Mouse (Mus musculus): Measurements from ENCODE around the gene Tmprss15. TPM values are rescaled to one million over a fixed set of nuclear protein-coding genes. Genes with fewer than 3 reads are reported as not detected.
A peak's percentile ranks its signal among the peaks of the same experiment; 100 is the strongest.

Tmprss15 gene
- polyA plus RNA-seq, 1 experiment from 2014 or later = not detected

DNA sequence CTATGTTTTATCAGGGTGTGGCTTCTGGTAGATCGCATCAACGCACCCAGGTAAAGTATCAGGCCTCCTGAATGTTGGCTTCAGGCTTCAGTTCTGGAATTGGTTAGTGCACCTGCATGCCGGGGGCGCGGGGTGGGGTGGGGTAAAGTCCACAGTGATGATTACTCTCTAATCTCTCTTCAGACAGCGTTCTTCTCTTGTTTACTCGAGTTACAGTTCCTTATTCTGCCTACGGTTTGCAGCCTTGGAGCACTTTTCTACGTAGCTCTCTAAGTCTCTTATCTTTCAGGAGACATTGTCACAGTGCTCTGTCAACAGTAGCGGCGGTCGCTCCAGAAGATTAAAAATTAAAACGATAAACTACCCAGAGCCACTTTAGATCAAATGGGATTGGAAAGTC is 116.8 kb downstream of the Tmprss15 start:
- H3K27me3 ChIP-seq (replicated peaks; ENCODE audit: insufficient read depth, low read length) = no peaks in the 10 kb centered on the region
- ATAC-seq = no peak
- no peaks in the 10 kb centered on the region for H3K9me3 ChIP-seq (ENCODE audit: low read length)
- no peak overlapping the region for H3K27ac ChIP-seq (ENCODE audit: low read length)
- no peaks in the 10 kb centered on the region for H3K4me1 ChIP-seq (ENCODE audit: insufficient read depth, low read depth, low read length)
- no peaks in the 10 kb centered on the region for H3K36me3 ChIP-seq (ENCODE audit: insufficient read depth, low read length)
- no peak overlapping the region for H3K9ac ChIP-seq (replicated peaks; ENCODE audit: low read depth)
- 59% methylated on average over 13 of the region's 13 CpGs for WGBS
- no peak overlapping the region for H3K4me3 ChIP-seq (ENCODE audit: low read depth, low read length)
- no peak for DNase-seq (ENCODE audit: low spot score)
- no peak overlapping the region for H3K4me2 ChIP-seq (replicated peaks; ENCODE audit: low read depth, low read length)
- no peak for TF ChIP-seq EP300 (IDR thresholded peaks at IDR 0.05)
- TF ChIP-seq CTCF (IDR thresholded peaks at IDR 0.05) = no peak

DNA sequence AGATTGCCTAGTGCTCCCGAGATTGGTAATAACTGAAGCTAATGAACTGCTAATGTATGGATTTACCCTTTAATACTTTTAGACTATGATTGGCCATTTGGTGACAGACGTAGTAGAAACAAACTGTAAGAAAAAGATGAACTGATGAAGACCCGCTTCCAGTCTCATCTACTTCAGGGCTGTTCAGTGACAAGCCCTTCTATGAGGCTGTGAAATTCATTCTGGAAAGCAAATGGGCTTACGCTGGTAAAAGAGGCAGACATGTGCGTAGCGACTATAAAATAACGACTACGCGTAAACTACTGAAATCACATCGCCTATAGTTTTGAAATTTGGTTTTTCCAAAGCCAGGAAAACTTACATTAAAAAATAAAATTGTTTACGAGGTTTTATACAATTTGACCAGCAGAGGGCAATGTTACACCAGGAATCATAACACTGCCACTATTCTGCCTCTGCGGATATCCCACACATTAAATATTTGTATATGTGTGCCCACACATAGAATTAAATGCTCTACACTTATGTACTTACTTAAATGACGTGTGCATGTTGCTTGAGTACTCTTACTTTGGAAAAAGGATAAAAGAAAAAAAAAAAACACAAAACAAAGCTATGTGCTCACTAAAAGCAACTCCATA is 121.7 kb downstream of the Tmprss15 start:
- H3K4me2 ChIP-seq (replicated peaks; ENCODE audit: low read depth, low read length) = no peak overlapping the region
- no peaks in the 10 kb centered on the region for H3K27me3 ChIP-seq (replicated peaks; ENCODE audit: insufficient read depth, low read length)
- H3K27ac ChIP-seq (ENCODE audit: low read length) = no peak overlapping the region
- no peak overlapping the region for H3K4me3 ChIP-seq (ENCODE audit: low read depth, low read length)
- no peaks in the 10 kb centered on the region for H3K9me3 ChIP-seq (ENCODE audit: low read length)
- peak; percentile 62 for TF ChIP-seq CTCF (IDR thresholded peaks at IDR 0.05)
- no peak for TF ChIP-seq EP300 (IDR thresholded peaks at IDR 0.05)
- no peak overlapping the region for H3K9ac ChIP-seq (replicated peaks; ENCODE audit: low read depth)
- no peak for ATAC-seq
- DNase-seq (ENCODE audit: low spot score) = peak; percentile 54
- H3K4me1 ChIP-seq (ENCODE audit: insufficient read depth, low read depth, low read length) = no peaks in the 10 kb centered on the region
- WGBS = 25% methylated on average over 13 of the region's 13 CpGs
- no peaks in the 10 kb centered on the region for H3K36me3 ChIP-seq (ENCODE audit: insufficient read depth, low read length)

DNA sequence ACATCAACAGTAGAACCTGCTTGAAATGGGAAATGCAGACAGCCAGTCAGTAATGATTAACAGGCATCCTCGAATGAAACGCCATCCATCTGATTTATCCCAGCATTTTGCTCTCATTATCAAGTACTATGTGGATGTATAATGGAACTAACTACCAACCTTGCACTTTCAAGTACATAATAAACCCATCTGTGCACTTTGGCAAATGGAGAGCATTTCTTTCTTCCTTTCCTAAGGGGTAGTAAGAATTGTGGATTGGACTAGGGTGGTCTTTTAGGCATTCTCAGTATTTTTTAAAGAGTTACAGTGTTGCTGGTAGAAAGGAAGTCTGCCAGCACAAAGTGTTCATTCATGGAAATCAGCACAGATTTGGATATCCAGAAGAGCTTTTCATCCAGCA is 133.5 kb downstream of the Tmprss15 start:
- no peak for DNase-seq (ENCODE audit: low spot score)
- Histone ChIP-seq H3K36me3 (ENCODE audit: insufficient read depth, low read length) (no peaks in the 10 kb centered on the region), H3K4me3 (ENCODE audit: low read depth, low read length) (no peak overlapping the region), H3K9ac (replicated peaks; ENCODE audit: low read depth) (no peak overlapping the region), H3K4me1 (ENCODE audit: insufficient read depth, low read depth, low read length) (no peaks in the 10 kb centered on the region), H3K4me2 (replicated peaks; ENCODE audit: low read depth, low read length) (no peak overlapping the region), H3K27me3 (replicated peaks; ENCODE audit: insufficient read depth, low read length) (no peaks in the 10 kb centered on the region), H3K27ac (ENCODE audit: low read length) (no peak overlapping the region), H3K9me3 (ENCODE audit: low read length) (no peaks in the 10 kb centered on the region)
- ATAC-seq = no peak
- TF ChIP-seq CTCF (IDR thresholded peaks at IDR 0.05) (no peak), EP300 (IDR thresholded peaks at IDR 0.05) (no peak)
- WGBS = 56% methylated on average over 2 of the region's 2 CpGs

DNA sequence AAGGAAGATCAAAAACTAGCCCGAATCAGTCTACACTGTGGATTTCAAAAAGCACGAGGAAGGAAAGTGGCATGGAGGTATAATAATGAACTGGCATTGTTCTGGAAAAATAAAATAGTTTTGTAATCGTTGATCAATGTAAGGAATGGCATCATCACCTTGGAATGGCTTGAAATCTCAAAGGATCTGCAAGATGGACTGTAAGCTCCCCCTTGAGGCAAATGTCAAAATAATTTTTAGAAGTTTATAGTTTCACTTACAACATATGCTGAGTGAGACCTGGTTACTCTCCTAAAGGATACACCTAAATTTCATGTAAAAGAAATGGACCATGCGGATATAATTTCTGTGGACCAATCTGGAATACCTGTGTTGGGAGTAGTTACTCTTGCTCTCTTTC is 140.5 kb downstream of the Tmprss15 start:
- Histone ChIP-seq H3K4me3 (ENCODE audit: low read depth, low read length) (no peak overlapping the region), H3K9ac (replicated peaks; ENCODE audit: low read depth) (no peak overlapping the region), H3K4me2 (replicated peaks; ENCODE audit: low read depth, low read length) (no peak overlapping the region), H3K9me3 (ENCODE audit: low read length) (no peaks in the 10 kb centered on the region), H3K4me1 (ENCODE audit: insufficient read depth, low read depth, low read length) (no peaks in the 10 kb centered on the region), H3K27me3 (replicated peaks; ENCODE audit: insufficient read depth, low read length) (no peaks in the 10 kb centered on the region), H3K36me3 (ENCODE audit: insufficient read depth, low read length) (no peaks in the 10 kb centered on the region), H3K27ac (ENCODE audit: low read length) (no peak overlapping the region)
- TF ChIP-seq CTCF (IDR thresholded peaks at IDR 0.05) = peak; percentile 54
- TF ChIP-seq EP300 (IDR thresholded peaks at IDR 0.05) = no peak
- 66% methylated on average over 4 of the region's 4 CpGs for WGBS
- DNase-seq (ENCODE audit: low spot score) (peak; percentile 55), ATAC-seq (no peak)

DNA sequence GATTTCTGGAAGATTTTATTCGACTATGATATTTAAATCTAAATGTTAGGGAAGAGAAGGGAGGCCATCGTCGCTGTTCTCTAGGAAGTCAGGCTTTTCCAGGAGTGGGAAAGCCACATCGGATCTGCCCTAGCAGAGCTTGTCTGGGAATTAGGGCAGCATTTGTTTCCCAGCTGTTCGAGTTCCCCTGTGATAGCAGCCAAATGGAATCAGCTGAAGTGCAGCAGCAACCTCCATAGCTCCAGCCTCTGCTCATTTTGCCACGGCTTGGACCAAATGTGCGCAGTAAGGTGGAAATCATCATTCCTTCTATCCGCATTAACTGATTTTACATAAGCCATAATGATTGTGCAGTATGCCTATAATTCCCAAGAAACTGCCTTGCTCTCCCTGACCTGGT is 153.1 kb downstream of the Tmprss15 start:
- H3K9me3 ChIP-seq (ENCODE audit: low read length) = no peaks in the 10 kb centered on the region
- no peak overlapping the region for H3K4me2 ChIP-seq (replicated peaks; ENCODE audit: low read depth, low read length)
- ATAC-seq (no peak), DNase-seq (ENCODE audit: low spot score) (no peak)
- no peak overlapping the region for H3K4me3 ChIP-seq (ENCODE audit: low read depth, low read length)
- no peak overlapping the region for H3K27ac ChIP-seq (ENCODE audit: low read length)
- no peaks in the 10 kb centered on the region for H3K36me3 ChIP-seq (ENCODE audit: insufficient read depth, low read length)
- WGBS = 73% methylated on average over 8 of the region's 8 CpGs
- H3K27me3 ChIP-seq (replicated peaks; ENCODE audit: insufficient read depth, low read length) = no peaks in the 10 kb centered on the region
- no peak overlapping the region for H3K9ac ChIP-seq (replicated peaks; ENCODE audit: low read depth)
- TF ChIP-seq EP300 (IDR thresholded peaks at IDR 0.05) (no peak), CTCF (IDR thresholded peaks at IDR 0.05) (no peak)
- H3K4me1 ChIP-seq (ENCODE audit: insufficient read depth, low read depth, low read length) = no peaks in the 10 kb centered on the region

DNA sequence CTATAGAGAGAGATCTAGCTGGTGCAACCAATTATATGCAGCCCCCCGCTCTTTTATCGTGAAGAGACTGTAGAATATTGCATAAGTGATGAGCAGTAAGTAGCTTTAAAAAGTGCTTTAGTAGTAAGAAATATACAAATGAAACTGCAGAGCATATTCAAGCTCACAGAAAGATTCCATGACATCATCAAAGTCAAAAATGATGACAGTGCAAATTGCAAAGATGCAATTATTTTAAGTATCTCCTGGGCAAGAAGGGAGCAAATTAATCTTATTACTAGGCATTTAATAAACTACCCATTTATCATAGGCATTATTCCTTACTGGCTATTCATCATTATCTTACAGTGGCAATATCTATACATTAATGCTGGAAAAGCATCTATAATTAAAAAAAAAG is 156.6 kb downstream of the Tmprss15 start:
- H3K4me1 ChIP-seq (ENCODE audit: insufficient read depth, low read depth, low read length) = peaks cover 3% of the 10 kb centered on the region; the same call in 1 of the 2 replicates
- DNase-seq (ENCODE audit: low spot score) = no peak
- TF ChIP-seq CTCF (IDR thresholded peaks at IDR 0.05) (no peak), EP300 (IDR thresholded peaks at IDR 0.05) (no peak)
- no peaks in the 10 kb centered on the region for H3K9me3 ChIP-seq (ENCODE audit: low read length)
- no peak for ATAC-seq
- WGBS = 88% methylated on average over 2 of the region's 2 CpGs
- H3K27me3 ChIP-seq (replicated peaks; ENCODE audit: insufficient read depth, low read length) = no peaks in the 10 kb centered on the region
- no peak overlapping the region for H3K4me3 ChIP-seq (ENCODE audit: low read depth, low read length)
- no peaks in the 10 kb centered on the region for H3K36me3 ChIP-seq (ENCODE audit: insufficient read depth, low read length)
- H3K9ac ChIP-seq (replicated peaks; ENCODE audit: low read depth) = no peak overlapping the region
- H3K4me2 ChIP-seq (replicated peaks; ENCODE audit: low read depth, low read length) = no peak overlapping the region
- H3K27ac ChIP-seq (ENCODE audit: low read length) = no peak overlapping the region

Measured in lung, postnatal 0 days (tissue).